Mouse (Mus musculus): ENCODE data around the gene Ccdc117. TPM values are rescaled to one million over a fixed set of nuclear protein-coding genes. Genes with fewer than 3 reads are reported as not detected.
"Not testable (repeated sequence)": the region's sequence is repeated elsewhere in the genome, so short reads cannot be mapped to it uniquely, and the experiment has no call there.

The Ccdc117 gene
- polyA plus RNA-seq, 1 experiment from 2014 or later: 24.6 TPM

- Histone ChIP-seq H3K27ac (ENCODE audit: low read depth, low read length) (no peak overlapping the region), H3K36me3 (ENCODE audit: control insufficient read depth, insufficient read depth, low read length) (no peaks in the 10 kb centered on the region), H3K9me3 (ENCODE audit: control insufficient read depth, low read length) (no peaks in the 10 kb centered on the region), H3K4me2 (no peak overlapping the region), H3K9ac (ENCODE audit: low read depth, low read length) (no peak overlapping the region), H3K4me3 (ENCODE audit: low read depth, low read length) (no peak overlapping the region), H3K4me1 (replicated peaks; ENCODE audit: control insufficient read depth, insufficient read depth, low read length) (peaks cover 12% of the 10 kb centered on the region), H3K27me3 (replicated peaks; ENCODE audit: control insufficient read depth, insufficient read depth, low read length) (no peaks in the 10 kb centered on the region)
- ATAC-seq (replicated peaks; ENCODE audit: low FRiP score) (no peak), DNase-seq (ENCODE audit: low spot score) (no peak)
- WGBS: 69% methylated on average over 6 of the region's 6 CpGs
These were observed 21.9 kb upstream of the Ccdc117 start for GRCm38 (mm10) chr11:5563898-5564297.

GRCm38 (mm10) chr11:5562625-5563268 lies 20.8 kb upstream of the Ccdc117 start:
- Histone ChIP-seq H3K36me3 (ENCODE audit: control insufficient read depth, insufficient read depth, low read length) (no peaks in the 10 kb centered on the region), H3K9ac (ENCODE audit: low read depth, low read length) (no peak overlapping the region), H3K4me2 (no peak overlapping the region), H3K27ac (ENCODE audit: low read depth, low read length) (no peak overlapping the region), H3K4me3 (ENCODE audit: low read depth, low read length) (no peak overlapping the region), H3K4me1 (replicated peaks; ENCODE audit: control insufficient read depth, insufficient read depth, low read length) (peaks cover 12% of the 10 kb centered on the region), H3K27me3 (replicated peaks; ENCODE audit: control insufficient read depth, insufficient read depth, low read length) (no peaks in the 10 kb centered on the region), H3K9me3 (ENCODE audit: control insufficient read depth, low read length) (no peaks in the 10 kb centered on the region)
- WGBS: 25% methylated on average over 9 of the region's 9 CpGs
- DNase-seq (ENCODE audit: low spot score) (no peak), ATAC-seq (replicated peaks; ENCODE audit: low FRiP score) (no peak)

DNA sequence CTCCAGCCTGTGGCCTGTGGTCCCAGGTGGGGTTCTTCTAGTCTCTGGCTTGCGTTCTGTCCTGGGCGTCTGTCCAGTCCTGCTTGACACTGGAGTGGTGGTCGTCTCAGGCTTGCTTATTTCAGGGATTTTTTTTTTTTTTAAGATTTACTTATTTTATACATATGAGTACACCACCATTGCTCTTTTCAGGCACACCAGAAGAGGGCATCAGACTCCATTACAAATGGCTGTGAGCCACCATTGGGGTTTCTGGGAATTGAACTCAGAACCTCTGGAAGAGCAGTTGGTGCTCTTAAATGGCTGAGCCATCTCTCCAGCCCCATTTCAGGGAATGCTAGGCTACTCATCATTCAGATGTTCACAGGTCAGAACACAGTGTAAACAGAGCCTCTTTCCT lies 18.3 kb upstream of the Ccdc117 start:
- Histone ChIP-seq H3K4me3 (ENCODE audit: low read depth, low read length) (no peak overlapping the region), H3K4me2 (no peak overlapping the region), H3K27ac (ENCODE audit: low read depth, low read length) (no peak overlapping the region), H3K27me3 (replicated peaks; ENCODE audit: control insufficient read depth, insufficient read depth, low read length) (no peaks in the 10 kb centered on the region), H3K9me3 (ENCODE audit: control insufficient read depth, low read length) (no peaks in the 10 kb centered on the region), H3K9ac (ENCODE audit: low read depth, low read length) (no peak overlapping the region), H3K36me3 (ENCODE audit: control insufficient read depth, insufficient read depth, low read length) (no peaks in the 10 kb centered on the region), H3K4me1 (replicated peaks; ENCODE audit: control insufficient read depth, insufficient read depth, low read length) (peaks cover 12% of the 10 kb centered on the region)
- ATAC-seq (replicated peaks; ENCODE audit: low FRiP score) (no peak), DNase-seq (ENCODE audit: low spot score) (no peak)
- 76% methylated on average over 3 of the region's 3 CpGs for WGBS

DNA sequence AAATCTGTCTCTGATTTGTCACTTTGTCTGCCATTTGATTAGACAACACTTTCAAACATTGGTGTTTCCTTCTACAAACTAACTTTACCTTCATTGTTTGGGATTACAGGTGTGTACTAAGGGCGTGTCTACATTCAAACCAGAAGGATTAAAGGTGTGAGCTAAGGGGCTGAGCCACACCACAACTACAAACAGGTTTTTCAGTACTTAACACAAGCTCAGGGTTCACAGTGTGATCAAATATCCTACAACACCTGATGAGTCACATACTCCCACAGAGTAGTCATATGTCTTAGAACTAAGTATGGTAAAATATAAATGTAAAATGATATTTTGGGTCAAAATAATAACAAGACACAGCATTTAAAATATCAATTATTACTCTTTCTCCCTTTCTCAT lies 9.9 kb upstream of the Ccdc117 start:
- no peak overlapping the region for H3K27ac ChIP-seq (ENCODE audit: low read depth, low read length)
- DNase-seq (ENCODE audit: low spot score): no peak
- H3K27me3 ChIP-seq (replicated peaks; ENCODE audit: control insufficient read depth, insufficient read depth, low read length): no peaks in the 10 kb centered on the region
- no peak overlapping the region for H3K4me2 ChIP-seq
- no peaks in the 10 kb centered on the region for H3K4me1 ChIP-seq (replicated peaks; ENCODE audit: control insufficient read depth, insufficient read depth, low read length)
- H3K9me3 ChIP-seq (ENCODE audit: control insufficient read depth, low read length): no peaks in the 10 kb centered on the region
- H3K36me3 ChIP-seq (ENCODE audit: control insufficient read depth, insufficient read depth, low read length): no peaks in the 10 kb centered on the region
- no peak for ATAC-seq (replicated peaks; ENCODE audit: low FRiP score)
- WGBS: 61% methylated on average over 1 of the region's 1 CpGs
- no peak overlapping the region for H3K4me3 ChIP-seq (ENCODE audit: low read depth, low read length)
- H3K9ac ChIP-seq (ENCODE audit: low read depth, low read length): no peak overlapping the region

- no peak for DNase-seq (ENCODE audit: low spot score)
- 87% methylated on average over 5 of the region's 5 CpGs for WGBS
- H3K27me3 ChIP-seq (replicated peaks; ENCODE audit: control insufficient read depth, insufficient read depth, low read length): no peaks in the 10 kb centered on the region
These were observed 9.4 kb upstream of the Ccdc117 start for GRCm38 (mm10) chr11:5551430-5551829.

GRCm38 (mm10) chr11:5546693-5547092 lies 4.7 kb upstream of the Ccdc117 start:
- Histone ChIP-seq H3K4me1 (replicated peaks; ENCODE audit: control insufficient read depth, insufficient read depth, low read length) (peaks cover 5% of the 10 kb centered on the region; the same call in 1 of the 2 replicates), H3K9me3 (ENCODE audit: control insufficient read depth, low read length) (no peaks in the 10 kb centered on the region), H3K36me3 (ENCODE audit: control insufficient read depth, insufficient read depth, low read length) (no peaks in the 10 kb centered on the region), H3K27ac (ENCODE audit: low read depth, low read length) (no peak overlapping the region), H3K4me2 (no peak overlapping the region), H3K27me3 (replicated peaks; ENCODE audit: control insufficient read depth, insufficient read depth, low read length) (no peaks in the 10 kb centered on the region), H3K4me3 (ENCODE audit: low read depth, low read length) (no peak overlapping the region), H3K9ac (ENCODE audit: low read depth, low read length) (no peak overlapping the region)
- 62% methylated on average over 3 of the region's 3 CpGs for whole genome bisulfite sequencing
- ATAC-seq (replicated peaks; ENCODE audit: low FRiP score) (no peak), DNase-seq (ENCODE audit: low spot score) (no peak)

More at GRCm38 (mm10) chr11:5551430-5551829, 9.4 kb upstream of the Ccdc117 start:
- Histone ChIP-seq H3K27ac (ENCODE audit: low read depth, low read length) (no peak overlapping the region), H3K4me1 (replicated peaks; ENCODE audit: control insufficient read depth, insufficient read depth, low read length) (no peaks in the 10 kb centered on the region), H3K9ac (ENCODE audit: low read depth, low read length) (no peak overlapping the region), H3K4me3 (ENCODE audit: low read depth, low read length) (no peak overlapping the region), H3K36me3 (ENCODE audit: control insufficient read depth, insufficient read depth, low read length) (no peaks in the 10 kb centered on the region), H3K4me2 (no peak overlapping the region), H3K9me3 (ENCODE audit: control insufficient read depth, low read length) (no peaks in the 10 kb centered on the region)
- no peak for ATAC-seq (replicated peaks; ENCODE audit: low FRiP score)

DNA sequence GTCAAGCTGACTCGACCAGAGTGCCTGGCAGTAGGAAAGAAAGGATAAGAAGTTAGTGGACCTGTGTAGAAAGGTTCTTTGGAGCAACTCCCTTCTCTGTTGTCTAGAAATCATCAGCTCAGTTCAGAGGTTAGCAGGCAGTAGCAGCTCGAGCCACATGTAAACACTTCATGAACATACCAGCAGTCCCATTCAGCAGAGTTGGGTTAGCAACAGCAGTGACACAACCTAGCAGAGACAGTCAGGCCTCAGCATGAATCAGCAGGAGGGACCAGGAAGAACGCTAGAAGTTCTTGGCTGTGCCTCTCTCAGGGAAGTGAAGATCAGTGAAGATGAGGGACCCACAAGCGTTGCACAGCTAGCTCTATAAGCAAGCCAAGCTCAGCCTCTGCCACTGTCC lies 3.5 kb upstream of the Ccdc117 start:
- Histone ChIP-seq H3K9me3 (ENCODE audit: control insufficient read depth, low read length) (no peaks in the 10 kb centered on the region), H3K27ac (ENCODE audit: low read depth, low read length) (no peak overlapping the region), H3K9ac (ENCODE audit: low read depth, low read length) (no peak overlapping the region), H3K36me3 (ENCODE audit: control insufficient read depth, insufficient read depth, low read length) (no peaks in the 10 kb centered on the region), H3K4me2 (no peak overlapping the region), H3K4me3 (ENCODE audit: low read depth, low read length) (no peak overlapping the region), H3K27me3 (replicated peaks; ENCODE audit: control insufficient read depth, insufficient read depth, low read length) (no peaks in the 10 kb centered on the region), H3K4me1 (replicated peaks; ENCODE audit: control insufficient read depth, insufficient read depth, low read length) (peaks cover 12% of the 10 kb centered on the region)
- DNase-seq (ENCODE audit: low spot score) (no peak), ATAC-seq (replicated peaks; ENCODE audit: low FRiP score) (no peak)
- WGBS: 78% methylated on average over 4 of the region's 4 CpGs

DNA sequence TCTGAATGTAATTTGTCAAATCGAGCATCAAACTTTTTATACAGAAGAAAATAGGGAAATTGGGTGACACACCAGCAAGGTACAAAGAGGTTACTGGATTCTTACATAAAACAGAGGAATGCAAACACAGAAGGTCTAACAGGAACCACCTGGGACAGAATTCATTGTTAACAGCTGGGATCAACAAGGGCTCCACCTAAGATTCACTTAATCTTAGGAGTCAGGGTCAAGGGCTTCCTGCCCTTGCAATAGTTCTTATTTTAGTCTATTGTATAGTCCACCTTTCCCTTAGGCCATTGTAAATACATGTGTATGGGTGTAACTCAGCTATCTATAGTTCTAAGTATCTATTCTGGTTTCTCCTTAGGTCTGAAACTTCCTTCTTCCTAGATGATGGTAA lies 2.7 kb upstream of the Ccdc117 start:
- not testable (repeated sequence) for H3K9me3 ChIP-seq (ENCODE audit: control insufficient read depth, low read length); ATAC-seq (replicated peaks; ENCODE audit: low FRiP score); DNase-seq (ENCODE audit: low spot score); H3K9ac ChIP-seq (ENCODE audit: low read depth, low read length); H3K4me3 ChIP-seq (ENCODE audit: low read depth, low read length); H3K36me3 ChIP-seq (ENCODE audit: control insufficient read depth, insufficient read depth, low read length); H3K27me3 ChIP-seq (replicated peaks; ENCODE audit: control insufficient read depth, insufficient read depth, low read length); H3K4me2 ChIP-seq; H3K27ac ChIP-seq (ENCODE audit: low read depth, low read length)
- peaks cover 16% of the 10 kb centered on the region for H3K4me1 ChIP-seq (replicated peaks; ENCODE audit: control insufficient read depth, insufficient read depth, low read length)
- WGBS: 69% methylated on average over 1 of the region's 1 CpGs

GRCm38 (mm10) chr11:5543281-5543680 lies 1.3 kb upstream of the Ccdc117 start:
- DNase-seq (ENCODE audit: low spot score): no peak
- H3K9me3 ChIP-seq (ENCODE audit: control insufficient read depth, low read length): no peaks in the 10 kb centered on the region
- 65% methylated on average over 1 of the region's 1 CpGs for WGBS
- no peak overlapping the region for H3K4me3 ChIP-seq (ENCODE audit: low read depth, low read length)
- H3K4me1 ChIP-seq (replicated peaks; ENCODE audit: control insufficient read depth, insufficient read depth, low read length): peaks cover 21% of the 10 kb centered on the region
- H3K9ac ChIP-seq (ENCODE audit: low read depth, low read length): no peak overlapping the region
- H3K27me3 ChIP-seq (replicated peaks; ENCODE audit: control insufficient read depth, insufficient read depth, low read length): no peaks in the 10 kb centered on the region
- H3K4me2 ChIP-seq: no peak overlapping the region
- H3K36me3 ChIP-seq (ENCODE audit: control insufficient read depth, insufficient read depth, low read length): peaks cover 6% of the 10 kb centered on the region; the same call in 1 of the 2 replicates
- ATAC-seq (replicated peaks; ENCODE audit: low FRiP score): no peak
- no peak overlapping the region for H3K27ac ChIP-seq (ENCODE audit: low read depth, low read length)
